Mouse (Mus musculus): Measurements from ENCODE around the gene Gm5169. TPM values are rescaled to one million over a fixed set of nuclear protein-coding genes. Genes with fewer than 3 reads are reported as not detected.
"Not testable (repeated sequence)": the region's sequence is repeated elsewhere in the genome, so short reads cannot be mapped to it uniquely, and the experiment has no call there.

Gene Gm5169
- total RNA-seq (2015; ENCODE audit: low replicate concordance): not detected in 2 replicates
- total RNA-seq (2017; ENCODE audit: low replicate concordance): not detected in 2 replicates

DNA sequence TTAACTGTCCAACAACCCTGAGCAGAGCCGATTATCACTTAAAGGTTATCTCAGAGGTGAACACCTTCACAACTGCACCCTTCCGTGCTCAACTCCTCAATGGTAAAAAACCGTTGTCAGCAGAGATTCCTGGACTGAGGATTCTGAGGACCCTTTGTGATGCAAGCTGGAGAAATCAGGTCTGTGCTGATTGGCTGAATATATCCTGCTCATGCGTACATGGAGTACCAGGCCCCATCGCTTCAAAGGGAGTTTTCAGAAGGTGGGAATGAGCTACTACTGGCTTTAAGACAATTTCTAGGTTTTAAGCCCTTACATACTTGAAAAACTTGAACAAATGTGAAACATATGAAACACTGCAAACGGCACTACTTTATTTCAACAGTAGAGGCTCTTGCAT lies at the start of gene Gm5169:
Gm5169 (minus strand) TSS at position 101 of the 400 bp plus-strand sequence.
- ATAC-seq (replicated peaks; ENCODE audit: low FRiP score, poor library complexity, severe bottlenecking): not testable (repeated sequence)

DNA sequence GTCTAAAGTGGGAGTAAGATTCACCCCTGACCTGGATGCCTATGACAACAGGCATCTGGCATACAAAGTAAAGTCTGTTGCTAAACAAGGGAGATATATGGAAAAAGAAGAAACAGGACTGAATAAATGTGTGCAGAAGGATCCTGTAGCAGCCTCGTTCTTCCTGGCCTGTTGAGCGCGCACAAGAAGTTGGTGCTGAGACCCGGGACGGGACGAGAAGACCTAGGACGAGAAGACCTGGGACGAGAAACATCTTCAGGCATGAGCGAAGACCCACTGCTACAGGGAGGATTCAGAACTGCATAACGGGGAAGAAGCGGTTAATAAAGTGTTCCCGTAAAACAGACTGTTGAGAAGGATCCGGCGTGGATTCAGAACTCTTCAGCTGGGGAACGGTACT lies 46.2 kb upstream of the Gm5169 start:
- not testable (repeated sequence) for ATAC-seq (replicated peaks; ENCODE audit: low FRiP score, poor library complexity, severe bottlenecking)
